Mouse (Mus musculus) lung, adult 10 weeks (tissue): Measurements from ENCODE around the gene Gm11236. TPM values are rescaled to one million over a fixed set of nuclear protein-coding genes. Genes with fewer than 3 reads are reported as not detected.

Experiments
- polyA plus RNA-seq: library from polyadenylated mRNA; stranded (reverse); fragments of 350-450 nt; fragmentation: Illumina TruSeq; extraction: RNeasy Lipid Tissue Mini Kit (QIAGEN cat#74804); gene quantifications from one replicate; pipeline ENCODE4 v1.2.3, GENCODE M21; 2014; ENCODE audit warnings: low read depth, low replicate concordance; ENCODE audit not compliant: insufficient read depth

The Gm11236 gene
- polyA plus RNA-seq, result not detected

DNA sequence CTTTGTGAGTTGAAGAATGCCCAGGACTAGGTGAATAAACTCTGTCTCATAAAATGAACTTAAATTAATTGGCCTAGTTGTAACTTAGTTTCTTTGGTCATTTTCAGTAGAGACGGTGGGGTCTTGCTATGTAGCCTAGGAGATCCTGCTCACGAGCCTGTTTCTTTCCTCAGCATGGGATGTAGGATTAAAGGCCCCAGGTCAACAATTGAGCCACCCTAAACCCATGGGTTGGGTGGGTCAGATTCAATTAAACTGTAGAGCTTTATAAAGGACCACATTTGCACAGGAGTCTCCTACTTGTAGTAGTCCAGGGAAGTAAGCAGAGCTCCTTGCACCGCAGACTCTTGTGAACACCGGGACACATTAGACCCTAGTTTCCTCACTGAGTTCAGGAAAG, at the start of gene Gm11236:
Gene Gm11236, plus strand, starts transcription at position 301 of the 400 bp plus-strand sequence.

DNA sequence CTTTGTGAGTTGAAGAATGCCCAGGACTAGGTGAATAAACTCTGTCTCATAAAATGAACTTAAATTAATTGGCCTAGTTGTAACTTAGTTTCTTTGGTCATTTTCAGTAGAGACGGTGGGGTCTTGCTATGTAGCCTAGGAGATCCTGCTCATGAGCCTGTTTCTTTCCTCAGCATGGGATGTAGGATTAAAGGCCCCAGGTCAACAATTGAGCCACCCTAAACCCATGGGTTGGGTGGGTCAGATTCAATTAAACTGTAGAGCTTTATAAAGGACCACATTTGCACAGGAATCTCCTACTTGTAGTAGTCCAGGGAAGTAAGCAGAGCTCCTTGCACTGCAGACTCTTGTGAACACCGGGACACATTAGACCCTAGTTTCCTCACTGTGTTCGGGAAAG, 30.3 kb upstream of the Gm11236 start, which contains the start of gene Gm11238:
Gene Gm11238, plus strand, starts transcription at position 301 of the 400 bp plus-strand sequence.

GRCm38 (mm10) chr4:73622684-73623083, 15.2 kb upstream of the Gm11236 start, which contains the start of gene Gm11237:
Gene Gm11237 (plus strand): TSS chr4:73622984.

GRCm38 (mm10) chr4:73668054-73668453, 30.1 kb downstream of the Gm11236 start, which contains the start of gene Gm11239:
Gene Gm11239 (plus strand): TSS chr4:73668354.

GRCm38 (mm10) chr4:73683216-73683615, 45.3 kb downstream of the Gm11236 start, which contains the start of gene Gm428:
Gene Gm428 (plus strand): TSS chr4:73683516.

Other genes with a start within 250 kb of the Gm11236 start
- not detected for gene Gm11487, start 233.0 kb upstream of the Gm11236 start, polyA plus RNA-seq
- not detected for gene Gm11238, start 30.2 kb upstream of the Gm11236 start, polyA plus RNA-seq
- gene Gm11237, start 15.1 kb upstream of the Gm11236 start, polyA plus RNA-seq, result not detected
- gene Gm11239, start 30.2 kb downstream of the Gm11236 start, polyA plus RNA-seq, result not detected
- not detected for gene Gm428, start 45.4 kb downstream of the Gm11236 start, polyA plus RNA-seq
- 5.6 TPM for gene Rasef, start 152.9 kb downstream of the Gm11236 start, polyA plus RNA-seq
- not detected for gene Gm11758, start 238.1 kb downstream of the Gm11236 start, polyA plus RNA-seq